Mouse (Mus musculus) midbrain, embryonic 15.5 days (tissue): ENCODE measurements around the gene Dph6. TPM values are rescaled to one million over a fixed set of nuclear protein-coding genes. Genes with fewer than 3 reads are reported as not detected.
"Not testable (repeated sequence)": the region's sequence is repeated elsewhere in the genome, so short reads cannot be mapped to it uniquely, and the experiment has no call there.

Source experiments
- ATAC-seq: fragments of 200-750 bp; cut with Nextera tagmentation; replicated peaks from 2 replicates; pipeline ENCODE4 v1.8.0; 2017; ENCODE audit warnings: moderate TSS enrichment
- H3K27ac ChIP-seq: fragments of 300-500 bp; sonication (generic); 2 replicates; pipeline ENCODE4 v1.5.1; 2015; ENCODE audit warnings: mild to moderate bottlenecking, inconsistent platforms
- H3K27me3 ChIP-seq: fragments of 300-500 bp; sonication (generic); replicated peaks from 2 replicates; pipeline ENCODE4 v1.6.1; 2015; ENCODE audit warnings: inconsistent platforms
- H3K36me3 ChIP-seq: fragments of 300-500 bp; sonication (generic); replicated peaks from 2 replicates; pipeline ENCODE4 v1.6.1; 2015; ENCODE audit warnings: inconsistent platforms
- H3K4me1 ChIP-seq: fragments of 300-500 bp; sonication (generic); 2 replicates; pipeline ENCODE4 v1.6.1; 2015; ENCODE audit warnings: inconsistent platforms
- H3K4me2 ChIP-seq: fragments of 300-500 bp; sonication (generic); 2 replicates; pipeline ENCODE4 v1.6.1; 2015; ENCODE audit warnings: inconsistent platforms, mild to moderate bottlenecking, moderate library complexity
- H3K4me3 ChIP-seq: fragments of 300-500 bp; sonication (generic); 2 replicates; pipeline ENCODE4 v1.5.1; 2015; ENCODE audit warnings: mild to moderate bottlenecking, inconsistent platforms
- H3K9ac ChIP-seq: fragments of 300-500 bp; sonication (generic); 2 replicates; pipeline ENCODE4 v1.6.1; 2015; ENCODE audit warnings: mild to moderate bottlenecking, inconsistent platforms
- H3K9me3 ChIP-seq: fragments of 300-500 bp; sonication (generic); 2 replicates; pipeline ENCODE4 v1.6.1; 2016; ENCODE audit warnings: inconsistent platforms
- WGBS: fragments of 180-500 bp; shearing (Covaris S2); methylation state at CpG from one replicate; pipeline ENCODE4 v1.1.7; 2015; ENCODE audit warnings: mixed read lengths; 5-methylcytosine and 5-hydroxymethylcytosine counted together
- polyA plus RNA-seq: library from polyadenylated mRNA; unstranded; fragments of >200 nt; fragmentation: Nextera tagmentation; extraction: Ambion mirVana; gene quantifications from 2 replicates; pipeline ENCODE4 v1.2.1, GENCODE M21; 2015

The Dph6 gene
- polyA plus RNA-seq, 1 experiment from 2014 or later: 14.0 TPM

DNA sequence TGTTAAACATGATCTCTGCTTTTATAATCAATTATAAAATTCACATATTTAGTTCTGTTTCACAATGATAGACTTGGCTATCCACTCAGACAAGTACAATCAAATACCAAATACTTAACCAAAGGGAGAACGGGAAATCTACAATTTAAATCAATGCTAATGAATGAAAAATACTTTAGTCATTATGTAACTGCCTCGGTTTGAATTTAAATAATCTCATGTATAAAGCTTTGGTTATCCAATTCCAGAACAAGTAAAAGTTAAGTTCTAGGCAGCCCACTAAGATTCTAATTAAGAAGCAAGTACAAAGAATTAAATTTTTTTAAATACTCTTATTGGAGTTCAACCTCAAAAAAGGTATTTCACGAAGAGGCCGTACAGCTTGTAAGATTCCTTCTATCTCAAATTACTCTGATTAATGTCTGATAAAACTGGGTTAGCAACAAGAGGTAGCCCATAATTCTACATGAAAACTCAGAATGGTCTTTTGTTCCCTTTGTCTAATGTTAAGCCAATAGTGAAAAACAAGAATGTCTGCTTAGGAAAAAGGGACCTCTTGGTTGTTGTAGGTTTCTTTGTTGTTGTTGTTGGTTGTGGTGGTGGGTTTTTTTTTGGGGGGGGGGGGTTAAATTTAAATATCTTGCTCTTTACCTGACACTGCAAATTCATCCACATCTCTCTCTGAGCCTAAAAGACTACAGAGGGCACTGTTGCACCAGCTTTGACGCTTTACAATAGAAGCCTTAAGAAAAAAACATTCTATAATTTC lies 32.8 kb downstream of the Dph6 start:
- H3K9me3 ChIP-seq: no peaks in the 10 kb centered on the region
- no peak overlapping the region for H3K4me3 ChIP-seq
- H3K36me3 ChIP-seq: no peaks in the 10 kb centered on the region
- WGBS: 35% methylated on average over 5 of the region's 5 CpGs
- no peak overlapping the region for H3K27ac ChIP-seq
- ATAC-seq: peak; percentile 80
- no peak overlapping the region; the same call in 1 of the 2 replicates for H3K4me2 ChIP-seq
- H3K9ac ChIP-seq: no peak overlapping the region
- H3K27me3 ChIP-seq: 0 out of 2 replicates have a peak, but pooled peaks cover 4% of the 10 kb centered on the region
- peaks cover 3% of the 10 kb centered on the region; the same call in 1 of the 2 replicates for H3K4me1 ChIP-seq

GRCm38 (mm10) chr2:114611576-114611975 lies 43.2 kb downstream of the Dph6 start:
- H3K4me2 ChIP-seq: no peak overlapping the region
- no peaks in the 10 kb centered on the region for H3K9me3 ChIP-seq
- H3K4me3 ChIP-seq: no peak overlapping the region
- H3K9ac ChIP-seq: no peak overlapping the region
- H3K27ac ChIP-seq: no peak overlapping the region
- H3K27me3 ChIP-seq: no peaks in the 10 kb centered on the region
- peaks cover 3% of the 10 kb centered on the region for H3K4me1 ChIP-seq
- 29% methylated on average over 2 of the region's 2 CpGs for WGBS
- ATAC-seq: 0 out of 2 replicates have a peak, but pooled peaks have one; percentile 63
- H3K36me3 ChIP-seq: no peaks in the 10 kb centered on the region

GRCm38 (mm10) chr2:114610110-114610509 lies 44.7 kb downstream of the Dph6 start:
- H3K4me2 ChIP-seq: no peak overlapping the region
- 26% methylated on average over 2 of the region's 2 CpGs for WGBS
- H3K36me3 ChIP-seq: no peaks in the 10 kb centered on the region
- no peak overlapping the region for H3K9ac ChIP-seq
- H3K4me1 ChIP-seq: peaks cover 3% of the 10 kb centered on the region
- no peak for ATAC-seq
- H3K4me3 ChIP-seq: no peak overlapping the region
- no peak overlapping the region for H3K27ac ChIP-seq
- no peaks in the 10 kb centered on the region for H3K27me3 ChIP-seq
- H3K9me3 ChIP-seq: no peaks in the 10 kb centered on the region

DNA sequence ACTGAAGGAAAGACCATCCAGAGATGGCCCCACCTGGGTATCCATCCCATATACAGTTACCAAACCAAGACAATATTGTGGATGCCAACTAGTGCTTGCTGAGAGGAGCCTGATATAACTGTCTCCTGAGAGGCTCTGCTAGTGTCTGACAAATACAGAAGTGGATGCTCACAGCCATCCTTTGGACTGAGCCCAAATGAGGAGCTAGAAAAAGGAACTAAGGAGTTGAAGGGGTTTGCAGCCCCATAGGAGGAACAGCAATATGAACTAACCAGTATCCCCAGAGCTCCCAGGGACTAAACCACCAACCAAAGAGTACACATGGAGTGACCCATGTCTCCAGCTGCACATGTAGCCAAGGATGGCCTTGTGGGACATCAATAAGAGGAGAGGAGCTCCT lies 49.6 kb downstream of the Dph6 start:
- not testable (repeated sequence) for H3K9me3 ChIP-seq, H3K27me3 ChIP-seq, H3K4me1 ChIP-seq, H3K4me2 ChIP-seq, H3K9ac ChIP-seq, H3K4me3 ChIP-seq, H3K36me3 ChIP-seq, ATAC-seq, H3K27ac ChIP-seq

DNA sequence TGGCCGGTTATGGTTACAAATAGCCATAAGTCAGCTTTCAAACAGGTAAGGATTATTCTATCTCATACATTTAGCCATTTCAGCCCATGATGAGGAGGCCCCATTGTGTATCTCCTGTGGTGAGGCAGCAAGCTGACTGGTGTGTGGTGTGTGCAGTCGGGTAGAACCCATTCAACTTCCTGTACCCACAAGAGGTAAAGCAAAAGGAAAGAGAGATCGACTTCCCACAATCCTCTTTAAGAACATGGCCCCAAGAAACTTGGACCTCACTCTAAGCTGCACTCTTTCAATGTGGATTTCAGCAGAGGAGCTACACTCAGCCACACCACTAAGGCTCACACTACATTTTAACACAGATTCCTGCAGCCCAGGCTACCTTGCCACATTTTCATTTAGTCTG lies 53.6 kb downstream of the Dph6 start:
- no peaks in the 10 kb centered on the region for H3K27me3 ChIP-seq
- no peak overlapping the region for H3K27ac ChIP-seq
- no peaks in the 10 kb centered on the region for H3K4me1 ChIP-seq
- no peak overlapping the region for H3K4me3 ChIP-seq
- no peaks in the 10 kb centered on the region for H3K9me3 ChIP-seq
- H3K9ac ChIP-seq: no peak overlapping the region
- WGBS: 92% methylated on average over 3 of the region's 3 CpGs
- H3K36me3 ChIP-seq: no peaks in the 10 kb centered on the region
- no peak for ATAC-seq
- no peak overlapping the region for H3K4me2 ChIP-seq

GRCm38 (mm10) chr2:114599793-114600192 lies 55.0 kb downstream of the Dph6 start:
- no peak overlapping the region for H3K27ac ChIP-seq
- no peaks in the 10 kb centered on the region for H3K27me3 ChIP-seq
- no peak overlapping the region for H3K4me3 ChIP-seq
- 91% methylated on average over 2 of the region's 2 CpGs for WGBS
- no peaks in the 10 kb centered on the region for H3K9me3 ChIP-seq
- H3K36me3 ChIP-seq: no peaks in the 10 kb centered on the region
- no peak overlapping the region for H3K4me2 ChIP-seq
- no peak for ATAC-seq
- H3K9ac ChIP-seq: no peak overlapping the region
- no peaks in the 10 kb centered on the region for H3K4me1 ChIP-seq

DNA sequence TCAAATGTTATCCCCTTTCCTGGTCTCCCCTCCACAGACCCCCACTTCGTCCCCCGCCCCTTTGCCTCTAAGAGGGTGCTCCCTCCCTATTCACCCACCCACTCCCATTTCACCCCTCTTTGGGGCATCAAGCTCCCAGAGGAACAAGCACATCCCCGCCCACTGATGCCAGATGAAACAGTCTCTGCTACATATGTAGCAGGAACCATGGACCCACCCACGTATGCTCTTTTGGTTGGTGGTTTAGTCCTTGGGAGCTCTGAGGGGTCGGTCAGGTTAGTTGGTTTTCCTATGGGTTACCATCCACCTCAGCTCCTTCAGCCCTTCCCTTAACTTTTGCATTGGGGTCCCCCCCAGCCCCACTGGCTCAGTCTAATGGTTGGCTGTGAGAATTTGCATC lies 61.4 kb downstream of the Dph6 start:
- no peak for ATAC-seq
- WGBS: 94% methylated on average over 5 of the region's 5 CpGs

DNA sequence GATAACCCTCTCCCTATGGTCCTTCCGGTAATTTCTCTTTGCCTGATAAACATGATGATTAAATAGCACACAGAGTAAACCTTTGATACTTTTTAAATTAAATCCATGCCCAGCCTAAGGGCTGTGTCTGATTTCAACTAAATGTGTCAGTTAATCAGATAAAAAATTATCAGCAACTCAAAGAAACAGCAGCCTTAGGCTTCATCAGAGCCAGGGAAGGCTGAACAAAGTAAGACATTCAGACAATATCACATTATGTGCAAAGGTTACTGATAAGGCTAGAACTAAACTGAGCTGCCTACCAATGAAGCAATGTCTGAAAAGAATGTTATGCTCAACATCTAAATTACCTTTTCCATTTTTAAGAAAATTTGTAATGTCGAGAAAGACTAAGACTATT lies 74.0 kb downstream of the Dph6 start:
- ATAC-seq: peak; percentile 39; the same call in 1 of the 2 replicates
- WGBS: 79% methylated on average over 2 of the region's 2 CpGs

More for the DNA sequence above, 61.4 kb downstream of the Dph6 start:
- no peaks in the 10 kb centered on the region for H3K4me1 ChIP-seq
- no peak overlapping the region for H3K4me3 ChIP-seq
- no peak overlapping the region for H3K4me2 ChIP-seq
- H3K9ac ChIP-seq: no peak overlapping the region
- H3K36me3 ChIP-seq: no peaks in the 10 kb centered on the region
- H3K9me3 ChIP-seq: no peaks in the 10 kb centered on the region
- H3K27me3 ChIP-seq: no peaks in the 10 kb centered on the region
- H3K27ac ChIP-seq: no peak overlapping the region

GRCm38 (mm10) chr2:114543000-114543622 lies 111.7 kb downstream of the Dph6 start:
- H3K4me1 ChIP-seq: no peaks in the 10 kb centered on the region
- no peak for ATAC-seq
- H3K27ac ChIP-seq: no peak overlapping the region
- H3K4me3 ChIP-seq: no peak overlapping the region
- H3K36me3 ChIP-seq: no peaks in the 10 kb centered on the region
- H3K9ac ChIP-seq: no peak overlapping the region
- no peaks in the 10 kb centered on the region for H3K27me3 ChIP-seq
- H3K4me2 ChIP-seq: no peak overlapping the region
- no peaks in the 10 kb centered on the region for H3K9me3 ChIP-seq
- WGBS: 95% methylated on average over 2 of the region's 2 CpGs

More for the DNA sequence above, 74.0 kb downstream of the Dph6 start:
- no peak overlapping the region for H3K4me3 ChIP-seq
- no peaks in the 10 kb centered on the region for H3K9me3 ChIP-seq
- H3K4me1 ChIP-seq: no peaks in the 10 kb centered on the region
- H3K27me3 ChIP-seq: no peaks in the 10 kb centered on the region
- no peak overlapping the region for H3K9ac ChIP-seq
- no peaks in the 10 kb centered on the region for H3K36me3 ChIP-seq
- no peak overlapping the region for H3K27ac ChIP-seq
- H3K4me2 ChIP-seq: no peak overlapping the region

DNA sequence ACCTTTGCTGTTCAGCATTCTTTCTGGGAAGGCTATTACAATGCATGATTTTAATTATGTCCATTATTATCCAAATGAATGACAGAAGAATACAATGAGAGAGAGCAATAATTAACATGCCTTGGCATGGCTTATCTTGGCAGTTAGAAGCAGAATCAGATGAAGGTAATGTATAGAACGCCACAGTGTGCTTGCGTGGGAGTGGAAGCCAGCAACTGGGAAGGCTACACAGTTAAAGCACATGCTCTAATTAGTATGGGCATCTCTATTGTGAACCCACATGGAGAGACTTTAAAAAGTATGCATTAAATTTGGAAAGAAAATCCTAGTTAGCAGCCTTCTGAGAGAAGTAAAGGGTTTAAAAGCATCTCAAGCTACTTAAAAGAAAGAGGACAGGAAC lies 112.4 kb downstream of the Dph6 start:
- Histone ChIP-seq H3K9ac (no peak overlapping the region), H3K4me1 (no peaks in the 10 kb centered on the region), H3K4me3 (no peak overlapping the region), H3K4me2 (no peak overlapping the region), H3K27me3 (no peaks in the 10 kb centered on the region), H3K9me3 (no peaks in the 10 kb centered on the region), H3K27ac (no peak overlapping the region), H3K36me3 (no peaks in the 10 kb centered on the region)
- 48% methylated on average over 2 of the region's 2 CpGs for WGBS
- no peak for ATAC-seq

- Histone ChIP-seq H3K27me3 (no peaks in the 10 kb centered on the region), H3K4me2 (no peak overlapping the region), H3K4me1 (no peaks in the 10 kb centered on the region), H3K36me3 (no peaks in the 10 kb centered on the region), H3K27ac (no peak overlapping the region), H3K9me3 (no peaks in the 10 kb centered on the region), H3K9ac (no peak overlapping the region), H3K4me3 (no peak overlapping the region)
- 90% methylated on average over 6 of the region's 6 CpGs for WGBS
- no peak for ATAC-seq
Measured at GRCm38 (mm10) chr2:114540416-114540815, 114.3 kb downstream of the Dph6 start.

DNA sequence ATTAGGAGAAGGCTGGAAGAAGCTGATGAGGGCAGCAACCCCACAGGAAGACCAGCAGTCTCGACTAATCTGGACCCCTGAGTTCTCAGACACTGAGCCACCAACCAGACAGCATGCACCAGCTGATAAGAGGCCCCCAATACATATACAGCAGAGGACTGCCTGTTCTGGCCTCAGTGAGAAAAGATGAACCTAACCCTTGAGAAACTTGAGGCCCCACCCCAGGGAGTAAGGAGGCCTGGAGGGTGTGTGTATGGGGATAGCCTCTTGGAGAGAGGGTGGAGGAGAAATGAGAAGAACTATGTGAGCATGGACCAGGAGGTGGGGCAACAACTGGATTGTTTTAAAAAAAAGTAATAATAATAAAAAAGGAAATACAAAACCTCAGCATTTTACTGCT lies 118.7 kb downstream of the Dph6 start:
- no peaks in the 10 kb centered on the region for H3K9me3 ChIP-seq
- 74% methylated on average over 1 of the region's 1 CpGs for WGBS
- no peak overlapping the region for H3K4me3 ChIP-seq
- no peak overlapping the region for H3K9ac ChIP-seq
- H3K4me1 ChIP-seq: no peaks in the 10 kb centered on the region
- no peak for ATAC-seq
- H3K27me3 ChIP-seq: no peaks in the 10 kb centered on the region
- no peak overlapping the region for H3K4me2 ChIP-seq
- no peaks in the 10 kb centered on the region for H3K36me3 ChIP-seq
- H3K27ac ChIP-seq: no peak overlapping the region
